Mouse (Mus musculus) heart, embryonic 14.5 days (tissue): ENCODE data around the gene Btbd6. TPM values are rescaled to one million over a fixed set of nuclear protein-coding genes. Genes with fewer than 3 reads are reported as not detected.

Source experiments
- ATAC-seq: fragments of 200-750 bp; cut with Nextera tagmentation; 2 replicates; pipeline ENCODE4 v1.8.0; 2017; ENCODE audit warnings: low read depth, moderate TSS enrichment; ENCODE audit not compliant: insufficient number of reproducible peaks, insufficient read depth, low FRiP score
- H3K27ac ChIP-seq, 2 experiments: fragments of 200-500 bp in 1 of 2; fragments of 300-500 bp in 1 of 2; sonication (generic) in 1 of 2; replicated peaks in 1 of 2; 2 replicates each; pipeline ENCODE4 v1.5.1; 2012 to 2014; ENCODE audit warnings: low read depth in 2 of 2, low read length in 2 of 2, control low read depth in 1 of 2, mild to moderate bottlenecking in 1 of 2, mixed read lengths in 1 of 2; ENCODE audit not compliant: control insufficient read depth in 1 of 2, insufficient read depth in 1 of 2
- H3K27me3 ChIP-seq: fragments of 300-500 bp; sonication (generic); 2 replicates; pipeline ENCODE4 v1.6.1; 2014; ENCODE audit warnings: mild to moderate bottlenecking, low read length, control low read depth; ENCODE audit not compliant: control insufficient read depth, insufficient read depth
- H3K36me3 ChIP-seq: fragments of 300-500 bp; sonication (generic); 2 replicates; pipeline ENCODE4 v1.6.1; 2014; ENCODE audit warnings: mild to moderate bottlenecking, control low read depth, low read length, mixed read lengths; ENCODE audit not compliant: control insufficient read depth, insufficient read depth
- H3K4me1 ChIP-seq, 2 experiments: fragments of 200-500 bp in 1 of 2; fragments of 300-500 bp in 1 of 2; sonication (generic) in 1 of 2; 2 replicates each; pipeline ENCODE4 v1.6.1; 2012 to 2014; ENCODE audit warnings: low read length in 2 of 2, control low read depth in 1 of 2, mixed read lengths in 1 of 2; ENCODE audit not compliant: control insufficient read depth in 2 of 2, insufficient read depth in 2 of 2
- H3K4me2 ChIP-seq: fragments of 300-500 bp; sonication (generic); 2 replicates; pipeline ENCODE4 v1.6.1; 2014; ENCODE audit warnings: mild to moderate bottlenecking, low read length
- H3K4me3 ChIP-seq, 2 experiments: fragments of 200-500 bp in 1 of 2; fragments of 300-500 bp in 1 of 2; sonication (generic) in 1 of 2; 2 replicates each; pipeline ENCODE4 v1.5.1; 2012 to 2014; ENCODE audit warnings: low read length in 2 of 2, mild to moderate bottlenecking in 2 of 2, control low read depth in 1 of 2, low read depth in 1 of 2, moderate library complexity in 1 of 2; ENCODE audit not compliant: control insufficient read depth in 1 of 2, insufficient read depth in 1 of 2
- H3K9ac ChIP-seq: fragments of 300-500 bp; sonication (generic); 2 replicates; pipeline ENCODE4 v1.6.1; 2014; ENCODE audit warnings: mild to moderate bottlenecking, low read length
- H3K9me3 ChIP-seq: fragments of 300-500 bp; sonication (generic); 2 replicates; pipeline ENCODE4 v1.6.1; 2016; ENCODE audit warnings: low read length, control low read depth; ENCODE audit not compliant: control insufficient read depth
- WGBS: fragments of 180-500 bp; shearing (Covaris S2); extraction: QIAGEN DNeasy Blood & Tissue Kit; methylation state at CpG from one replicate; pipeline ENCODE4 v1.1.7; 2014; 5-methylcytosine and 5-hydroxymethylcytosine counted together
- polyA plus RNA-seq: library from polyadenylated mRNA; unstranded; fragments of >200 nt; fragmentation: Nextera tagmentation; extraction: Ambion mirVana; gene quantifications from 2 replicates; pipeline ENCODE4 v1.2.1, GENCODE M21; 2014

Gene Btbd6
- polyA plus RNA-seq, 1 experiment from 2014 or later: 25.9 TPM

- H3K9me3 ChIP-seq: no peaks in the 10 kb centered on the region
- H3K27ac ChIP-seq: peak overlapping the region in 1 of 2 experiments; percentile 41; a peak in 1 of 4 replicates
- H3K36me3 ChIP-seq: peaks cover 57% of the 10 kb centered on the region
- H3K4me3 ChIP-seq: no peak overlapping the region
- no peak overlapping the region for H3K4me2 ChIP-seq
- no peak overlapping the region for H3K9ac ChIP-seq
- no peak for ATAC-seq
- peaks cover 22 to 28% of the 10 kb centered on the region in 2 experiments for H3K4me1 ChIP-seq
- WGBS: 66% methylated on average over 8 of the region's 8 CpGs
- H3K27me3 ChIP-seq: no peaks in the 10 kb centered on the region
Measured at GRCm38 (mm10) chr12:112959421-112959820, 16.9 kb upstream of the Btbd6 start.

- Histone ChIP-seq H3K9ac (peak overlapping the region; percentile 57; the same call in 1 of the 2 replicates), H3K27me3 (no peaks in the 10 kb centered on the region), H3K9me3 (no peaks in the 10 kb centered on the region), H3K4me3 (no peak overlapping the region), H3K4me2 (peak overlapping the region; percentile 22), H3K36me3 (peaks cover 73% of the 10 kb centered on the region), H3K4me1 (peaks cover 20 to 28% of the 10 kb centered on the region in 2 experiments), H3K27ac (peak overlapping the region; percentile 78 to 92)
- WGBS: 32% methylated on average over 7 of the region's 7 CpGs
- ATAC-seq: peak; percentile 69
Measured at GRCm38 (mm10) chr12:112961428-112961827, 14.9 kb upstream of the Btbd6 start.

- Histone ChIP-seq H3K27ac (peak overlapping the region; percentile 78 to 92), H3K36me3 (peaks cover 77% of the 10 kb centered on the region)
- WGBS: 68% methylated on average over 5 of the region's 5 CpGs
Measured at GRCm38 (mm10) chr12:112961872-112962271, 14.4 kb upstream of the Btbd6 start.

GRCm38 (mm10) chr12:112965783-112966182 lies 10.5 kb upstream of the Btbd6 start:
- Histone ChIP-seq H3K27me3 (no peaks in the 10 kb centered on the region), H3K9ac (no peak overlapping the region), H3K36me3 (peaks cover 100% of the 10 kb centered on the region), H3K4me2 (no peak overlapping the region), H3K27ac (no peak overlapping the region), H3K9me3 (no peaks in the 10 kb centered on the region), H3K4me3 (no peak overlapping the region), H3K4me1 (peaks cover 12 to 18% of the 10 kb centered on the region in 2 experiments)
- ATAC-seq: no peak
- WGBS: 92% methylated on average over 13 of the region's 13 CpGs

More at GRCm38 (mm10) chr12:112961872-112962271, 14.4 kb upstream of the Btbd6 start:
- Histone ChIP-seq H3K9me3 (no peaks in the 10 kb centered on the region), H3K4me3 (no peak overlapping the region), H3K4me2 (peak overlapping the region; percentile 22), H3K4me1 (peaks cover 20 to 28% of the 10 kb centered on the region in 2 experiments), H3K9ac (peak overlapping the region; percentile 57; the same call in 1 of the 2 replicates), H3K27me3 (no peaks in the 10 kb centered on the region)
- no peak for ATAC-seq

- whole genome bisulfite sequencing: 76% methylated on average over 8 of the region's 8 CpGs
- no peak for ATAC-seq
- no peak overlapping the region for H3K4me3 ChIP-seq
Measured at GRCm38 (mm10) chr12:112968943-112969342, 7.3 kb upstream of the Btbd6 start.

GRCm38 (mm10) chr12:112969616-112970015 lies 6.7 kb upstream of the Btbd6 start:
- H3K9me3 ChIP-seq: no peaks in the 10 kb centered on the region
- no peaks in the 10 kb centered on the region for H3K27me3 ChIP-seq
- H3K27ac ChIP-seq: no peak overlapping the region
- no peak overlapping the region for H3K4me3 ChIP-seq
- 69% methylated on average over 6 of the region's 6 CpGs for WGBS
- no peak overlapping the region for H3K4me2 ChIP-seq
- H3K9ac ChIP-seq: no peak overlapping the region
- peaks cover 100% of the 10 kb centered on the region for H3K36me3 ChIP-seq
- H3K4me1 ChIP-seq: no peaks in the 10 kb centered on the region
- no peak for ATAC-seq

More at GRCm38 (mm10) chr12:112968943-112969342, 7.3 kb upstream of the Btbd6 start:
- H3K9me3 ChIP-seq: no peaks in the 10 kb centered on the region
- H3K36me3 ChIP-seq: peaks cover 100% of the 10 kb centered on the region
- no peak overlapping the region for H3K9ac ChIP-seq
- no peaks in the 10 kb centered on the region for H3K4me1 ChIP-seq
- H3K27me3 ChIP-seq: no peaks in the 10 kb centered on the region
- no peak overlapping the region for H3K27ac ChIP-seq
- no peak overlapping the region for H3K4me2 ChIP-seq

- no peaks in the 10 kb centered on the region for H3K27me3 ChIP-seq
- peaks cover 4 to 13% of the 10 kb centered on the region in 2 experiments; a peak in 2 of 4 replicates for H3K4me1 ChIP-seq
- H3K4me3 ChIP-seq: no peak overlapping the region
- H3K36me3 ChIP-seq: peaks cover 76% of the 10 kb centered on the region
- H3K9me3 ChIP-seq: no peaks in the 10 kb centered on the region
- H3K4me2 ChIP-seq: no peak overlapping the region
- ATAC-seq: no peak
- 86% methylated on average over 9 of the region's 9 CpGs for WGBS
- H3K9ac ChIP-seq: no peak overlapping the region
- H3K27ac ChIP-seq: no peak overlapping the region
Measured at GRCm38 (mm10) chr12:112974736-112975135, 1.5 kb upstream of the Btbd6 start.

GRCm38 (mm10) chr12:112977156-112977555 lies 874 bp downstream of the Btbd6 start:
- no peaks in the 10 kb centered on the region for H3K27me3 ChIP-seq
- H3K9me3 ChIP-seq: no peaks in the 10 kb centered on the region
- peaks cover 8 to 17% of the 10 kb centered on the region in 2 experiments for H3K4me1 ChIP-seq
- 42% methylated on average over 12 of the region's 12 CpGs for WGBS
- peak overlapping the region; percentile 73 to 93; a peak in 3 of 4 replicates for H3K27ac ChIP-seq
- peak overlapping the region; percentile 88 for H3K4me2 ChIP-seq
- peak overlapping the region; percentile 90 for H3K9ac ChIP-seq
- H3K36me3 ChIP-seq: peaks cover 72% of the 10 kb centered on the region
- peak overlapping the region; percentile 62 to 75 for H3K4me3 ChIP-seq
- 0 out of 2 replicates have a peak, but pooled peaks have one; percentile 5 for ATAC-seq
